ENCODE assay signal across 19 mouse cellular contexts in the genomic region with DNA sequence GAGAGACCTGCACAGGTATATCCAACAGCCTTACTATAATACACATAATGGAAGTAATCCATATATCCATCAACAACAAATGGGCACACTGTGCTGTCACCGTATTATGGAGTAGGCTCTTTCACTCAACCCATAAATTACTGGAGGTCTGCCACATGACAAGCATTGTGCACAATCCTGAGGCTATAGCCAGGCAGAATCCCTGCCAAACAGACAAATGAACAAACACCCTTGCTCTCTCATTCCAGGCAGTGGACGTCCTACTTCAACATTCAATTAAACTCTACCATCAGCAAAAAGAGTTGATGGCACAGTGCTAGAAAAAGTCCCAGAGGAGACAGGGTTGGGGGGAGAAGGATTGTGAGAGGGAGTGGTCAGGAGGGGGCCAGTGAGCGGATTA.
"Had no signal": no experiment of that assay in that cellular context is flagged by ENCODE, and none has a peak within 500 bp of the region (broad histone marks: within the 10 kb centered on the region; RNA-seq: fewer than 3 reads in every experiment).

No protein-coding gene starts in this region.

- H3K9ac ChIP-seq: liver, embryonic 14.5 days; lung, embryonic 15.5 days; midbrain, embryonic 12.5 days; neural tube, embryonic 13.5 days; stomach, embryonic 15.5 days had no signal

- H3K9me3 ChIP-seq: lung, embryonic 15.5 days; megakaryocyte, embryonic 14.5 days; midbrain, embryonic 12.5 days; neural tube, embryonic 13.5 days; stomach, embryonic 15.5 days had no signal

- DNase-seq: lung, adult 2 months; lung, postnatal 14 days; lung, postnatal 36 days; midbrain, embryonic 14.5 days; right cerebral cortex, postnatal 14 days; thymus, adult 2 months; thymus, postnatal 14 days; thymus, postnatal 36 days had no signal

- H3K27ac ChIP-seq: liver, embryonic 14.5 days; lung, embryonic 15.5 days; macrophage; midbrain, embryonic 12.5 days; neural tube, embryonic 13.5 days; stomach, embryonic 15.5 days; stomach, postnatal 0 days had no signal

- H3K4me1 ChIP-seq: midbrain, embryonic 12.5 days; stomach, embryonic 15.5 days had no signal

- ATAC-seq: lung, postnatal 0 days; midbrain, embryonic 16.5 days had no signal

- H3K4me3 ChIP-seq: lung, embryonic 15.5 days; megakaryocyte, embryonic 14.5 days; midbrain, embryonic 12.5 days; myocyte; neural tube, embryonic 13.5 days; stomach, embryonic 15.5 days had no signal

- H3K4me2 ChIP-seq: lung, embryonic 15.5 days; midbrain, embryonic 12.5 days; neural tube, embryonic 13.5 days; stomach, embryonic 15.5 days had no signal

- H3K27me3 ChIP-seq: lung, embryonic 15.5 days; megakaryocyte, embryonic 14.5 days; midbrain, embryonic 12.5 days; neural tube, embryonic 13.5 days; stomach, embryonic 15.5 days had no signal

- H3K36me3 ChIP-seq: lung, embryonic 15.5 days; midbrain, embryonic 12.5 days; neural tube, embryonic 13.5 days; stomach, embryonic 15.5 days had no signal
